Mouse (Mus musculus) mouse embryonic stem cell (cell line): ENCODE data around the gene Gm17190.
"Not testable (repeated sequence)": the region's sequence is repeated elsewhere in the genome, so short reads cannot be mapped to it uniquely, and the experiment has no call there.

Experiments used
- in situ Hi-C, 2 experiments: fragments of 300-500 bp; cut with MboI; formaldehyde crosslinking; loops; 1 replicate in 1 of 2; 3 replicates in 1 of 2; pipeline ENCODE4 v1.14.3; 2019 to 2020; ENCODE audit warnings: low sequenced_read_pairs in 2 of 2, low pct_unique_long_range_greater_than_20kb in 1 of 2, mixed read lengths in 1 of 2; ENCODE audit not compliant: unreplicated experiment in 1 of 2

Gene Gm17190

DNA sequence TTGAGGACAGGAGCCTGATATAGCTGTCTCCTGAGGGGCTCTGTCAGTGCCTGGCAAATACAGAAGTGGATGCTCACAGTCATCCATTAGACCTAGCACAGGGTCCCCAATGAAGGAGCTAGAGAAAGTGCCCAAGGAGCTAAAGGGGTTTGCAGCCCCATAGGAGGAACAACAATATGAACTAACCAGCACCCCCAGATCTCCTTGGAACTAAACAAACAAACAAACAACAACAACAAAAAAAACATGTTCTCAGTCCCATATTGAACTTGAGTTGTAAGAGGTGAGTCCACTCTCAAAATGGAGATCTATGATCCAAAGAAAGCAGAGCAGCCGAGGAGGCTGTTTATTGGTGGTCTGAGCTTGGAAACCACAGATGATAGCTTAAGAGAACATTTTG, at the start of gene Gm17190:
TSS of gene Gm17190 (plus strand) at position 301 of the 400 bp plus-strand sequence.
- in situ Hi-C loops, result not testable (repeated sequence)

DNA sequence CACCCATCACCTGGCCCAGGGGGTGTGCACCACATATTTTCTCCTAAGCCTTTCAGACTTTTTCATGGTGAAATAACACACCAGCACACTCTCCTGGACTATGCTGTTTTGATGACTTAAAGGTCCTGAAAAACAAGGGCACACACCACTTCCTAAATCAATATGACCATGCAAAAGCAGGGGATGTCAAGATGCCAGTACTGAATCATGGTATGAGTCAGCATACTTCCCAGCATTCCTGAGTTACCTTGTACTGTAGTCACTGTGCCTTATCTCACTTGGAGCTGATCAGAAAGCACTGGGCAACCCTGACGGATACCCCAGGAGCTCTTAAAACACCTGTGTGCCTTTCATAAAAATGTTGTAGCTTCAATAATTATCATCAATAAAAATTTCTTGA, 42.3 kb upstream of the Gm17190 start:
- in situ Hi-C loops, result loop anchor here in 1 of 2 experiments (25.0 kb wide), 2 partner anchors 198 to 548 kb away; no protein-coding TSS in a partner anchor

DNA sequence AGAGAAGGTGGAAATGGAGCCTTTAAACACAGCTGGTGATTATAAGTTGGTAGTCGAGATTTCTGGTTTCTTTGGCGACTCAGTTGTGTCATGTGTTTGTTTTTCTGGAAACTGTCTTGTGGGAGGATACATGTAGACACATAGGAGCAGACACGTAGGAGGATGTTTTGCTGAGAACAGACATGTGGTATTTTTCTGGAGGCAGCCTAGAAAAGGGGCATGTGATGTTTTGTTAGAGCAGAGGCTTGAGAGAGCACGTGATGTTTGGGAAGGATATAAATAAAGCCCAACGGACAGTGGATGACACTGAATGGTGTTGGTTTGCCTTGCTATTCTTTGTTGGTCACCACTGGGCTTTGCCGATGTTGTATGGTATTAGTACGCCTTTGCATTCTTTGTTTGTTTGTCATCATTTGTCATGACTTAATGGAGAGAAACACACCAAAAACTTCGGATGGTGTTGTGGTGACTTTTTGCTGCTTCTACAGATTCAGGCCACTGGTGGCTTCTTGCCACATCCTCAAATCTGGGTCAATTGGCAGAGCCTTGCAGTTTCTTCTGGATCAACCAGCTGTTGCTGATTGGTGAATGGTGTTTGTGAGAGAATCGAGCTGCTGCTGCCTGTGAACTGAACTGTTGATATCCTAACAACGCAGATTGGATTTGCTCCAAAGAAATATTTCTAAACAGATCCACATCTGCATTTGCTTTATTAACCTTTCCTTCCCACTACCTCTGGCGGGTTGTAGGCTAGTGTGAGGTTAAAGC, 41.4 kb upstream of the Gm17190 start:
- in situ Hi-C loops, result loop anchor here in 1 of 2 experiments (25.0 kb wide), 2 partner anchors 197 to 547 kb away; no protein-coding TSS in a partner anchor

DNA sequence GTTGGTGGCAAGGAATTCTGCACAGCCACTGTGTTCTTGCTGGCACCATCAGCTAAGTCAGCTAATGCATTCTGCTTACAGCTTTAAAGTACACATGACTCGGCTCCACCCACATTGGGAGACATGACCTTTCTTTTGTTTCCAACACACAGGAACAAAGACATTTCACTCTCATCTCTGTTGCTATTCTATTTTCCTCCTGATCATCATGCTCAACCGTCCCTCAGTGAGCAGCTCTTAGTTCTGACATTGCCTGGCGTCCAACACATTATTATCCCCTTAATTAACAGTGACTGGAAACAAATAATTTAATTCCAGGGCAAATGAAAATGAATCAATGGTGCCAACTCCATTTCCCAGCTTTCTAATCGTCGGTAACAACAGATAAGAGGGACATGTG, 36.5 kb upstream of the Gm17190 start:
- in situ Hi-C loops, result loop anchor here in 1 of 2 experiments (25.0 kb wide), 2 partner anchors 192 to 542 kb away; no protein-coding TSS in a partner anchor

DNA sequence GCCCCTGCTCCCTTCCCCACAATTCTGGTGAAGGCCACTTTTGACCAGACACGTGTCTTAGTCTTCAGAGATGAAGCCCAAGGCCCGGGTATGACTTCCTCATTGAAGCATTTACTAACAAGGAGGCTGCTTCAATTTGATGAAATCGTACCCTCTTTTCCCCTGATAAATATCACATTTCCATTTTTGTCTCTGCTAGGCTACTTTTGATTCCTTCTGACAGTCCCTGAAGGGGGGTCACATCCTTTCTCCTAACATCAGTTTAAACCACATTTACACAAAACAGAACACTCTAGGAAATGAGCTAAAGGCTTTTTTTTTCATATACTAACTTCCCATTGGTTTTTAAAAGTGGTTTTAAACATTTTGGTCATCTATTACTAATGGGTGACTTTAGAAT, 29.1 kb upstream of the Gm17190 start:
- in situ Hi-C loops, result no loop called here

DNA sequence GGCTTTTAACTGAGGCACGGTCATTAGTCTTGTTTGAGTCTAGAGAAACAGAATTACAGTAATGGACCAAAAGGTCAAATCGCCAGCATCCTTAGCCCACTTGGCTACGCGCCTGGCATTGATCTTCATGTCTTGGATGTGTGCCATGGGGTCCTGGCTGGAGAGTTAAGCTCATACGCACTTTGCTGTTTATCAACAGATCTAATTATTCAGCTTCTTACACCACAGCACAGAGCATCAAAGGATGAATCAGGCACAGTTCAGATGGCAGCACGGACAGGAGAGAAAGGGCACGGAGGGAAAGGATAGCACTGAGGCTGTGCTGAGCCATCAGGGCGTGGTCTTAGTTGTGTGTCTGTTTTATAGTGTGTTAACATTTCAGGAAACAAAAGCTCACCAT, 8.3 kb upstream of the Gm17190 start:
- in situ Hi-C loops, result no loop called here

DNA sequence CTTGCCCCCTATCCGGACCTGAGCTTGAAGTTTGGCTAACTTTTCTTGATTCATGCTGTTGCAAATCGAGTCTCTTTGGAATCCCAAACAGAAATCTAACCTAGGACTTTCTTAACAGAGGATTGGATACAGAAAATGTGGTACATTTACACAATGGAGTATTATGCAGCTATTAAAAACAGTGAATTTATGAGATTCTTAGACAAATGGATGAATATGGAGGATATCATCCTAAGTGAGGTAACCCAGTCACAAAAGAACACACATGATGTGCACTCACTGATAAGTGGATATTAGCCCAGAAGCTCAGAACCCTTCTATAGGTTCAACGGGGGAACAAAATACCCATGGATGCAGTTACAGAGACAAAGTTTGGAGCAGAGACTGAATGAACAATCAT, 578 bp upstream of the Gm17190 start, which contains the start of gene Gm20075:
TSS of gene Gm20075 (minus strand) at position 101 of the 400 bp plus-strand sequence.
- in situ Hi-C loops, result not testable (repeated sequence)

DNA sequence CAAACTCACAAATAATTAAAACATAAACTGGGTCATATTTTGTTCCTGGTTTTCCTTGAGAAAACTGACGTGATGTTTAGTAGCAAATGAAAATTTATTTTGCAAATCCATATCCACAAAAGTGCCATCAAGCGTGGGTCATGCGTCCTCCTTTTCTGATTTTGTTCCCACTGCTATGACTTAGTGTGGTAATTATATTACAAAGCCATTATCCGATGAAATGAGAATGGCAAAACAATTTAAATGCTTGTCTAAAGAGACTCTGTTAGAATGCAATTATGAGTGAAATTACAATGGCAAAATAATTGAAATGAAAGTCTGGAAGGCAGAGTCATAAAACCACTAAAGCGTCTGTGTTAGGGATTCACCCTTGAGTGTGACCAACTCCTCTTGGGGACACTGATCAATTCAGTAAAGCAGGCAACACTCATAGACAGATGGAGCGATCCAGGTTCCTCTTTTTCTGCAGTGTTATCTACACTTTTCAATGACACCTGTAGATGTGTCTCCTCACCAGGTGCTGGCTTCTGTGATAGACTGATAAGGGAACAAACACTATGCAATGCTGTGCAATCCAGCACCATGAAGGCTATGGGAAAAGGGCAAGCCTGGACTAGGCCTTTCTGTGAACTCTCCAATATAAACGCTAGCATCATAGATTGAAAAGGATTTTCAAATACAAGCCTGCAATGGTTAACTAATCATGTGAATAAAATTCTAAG, 3.9 kb downstream of the Gm17190 start:
- in situ Hi-C loops, result no loop called here

DNA sequence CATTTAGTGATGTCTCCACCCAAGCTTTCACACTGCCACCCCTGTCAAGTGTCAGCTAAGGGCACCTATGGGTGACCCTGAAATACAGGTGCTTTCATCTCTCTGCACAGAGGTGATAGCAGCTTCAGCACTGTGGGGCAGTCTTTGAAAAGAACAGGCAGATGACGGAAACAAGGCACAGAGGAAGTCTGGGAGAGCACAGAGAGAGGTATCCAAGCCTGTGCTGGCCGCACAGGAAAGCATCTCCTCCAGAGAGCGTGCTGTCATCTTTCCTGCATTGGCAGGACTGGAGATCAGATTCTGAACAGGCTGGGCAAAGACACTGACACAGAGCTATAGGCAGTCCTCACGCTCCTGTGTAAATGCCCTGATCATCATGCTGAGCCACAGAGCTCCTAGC, 9.1 kb downstream of the Gm17190 start:
- in situ Hi-C loops, result no loop called here

DNA sequence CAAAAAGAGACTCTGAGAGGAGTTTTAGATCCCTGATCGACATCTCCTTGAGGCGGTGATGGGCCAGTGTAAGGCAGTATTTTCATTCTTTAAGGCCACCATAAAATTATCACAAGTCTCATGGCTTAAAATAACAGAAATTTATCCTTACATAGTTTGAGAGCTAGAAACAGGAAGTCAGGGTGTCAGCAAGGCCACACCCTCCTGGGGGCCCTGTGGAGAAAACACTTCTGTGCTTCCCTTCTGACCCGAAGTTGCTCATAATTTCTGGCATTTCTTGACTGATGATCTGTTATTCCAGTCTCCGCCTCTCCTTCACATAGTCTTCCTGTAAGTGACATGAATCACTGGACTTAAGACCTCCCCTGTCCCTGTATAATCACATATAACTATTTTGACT, 24.5 kb downstream of the Gm17190 start:
- in situ Hi-C loops, result no loop called here

DNA sequence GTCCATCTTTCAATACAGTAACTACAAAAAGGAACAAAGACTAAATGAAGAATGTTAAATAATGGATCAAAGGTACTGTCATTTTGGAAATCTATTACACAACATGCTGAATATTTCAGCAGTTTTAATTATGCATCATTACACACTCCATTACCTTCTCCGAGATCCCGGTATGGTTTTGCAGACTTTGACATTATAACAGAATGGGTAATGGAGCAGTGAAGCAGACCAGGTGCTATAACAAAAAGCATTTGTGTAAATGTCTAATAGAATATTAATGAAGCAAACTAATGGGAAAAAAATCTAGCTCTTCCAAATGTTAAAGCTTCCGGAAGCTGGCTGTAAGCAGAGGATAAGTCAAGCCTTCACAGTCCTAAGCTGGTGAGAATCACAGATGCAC, 28.9 kb downstream of the Gm17190 start:
- in situ Hi-C loops, result no loop called here

DNA sequence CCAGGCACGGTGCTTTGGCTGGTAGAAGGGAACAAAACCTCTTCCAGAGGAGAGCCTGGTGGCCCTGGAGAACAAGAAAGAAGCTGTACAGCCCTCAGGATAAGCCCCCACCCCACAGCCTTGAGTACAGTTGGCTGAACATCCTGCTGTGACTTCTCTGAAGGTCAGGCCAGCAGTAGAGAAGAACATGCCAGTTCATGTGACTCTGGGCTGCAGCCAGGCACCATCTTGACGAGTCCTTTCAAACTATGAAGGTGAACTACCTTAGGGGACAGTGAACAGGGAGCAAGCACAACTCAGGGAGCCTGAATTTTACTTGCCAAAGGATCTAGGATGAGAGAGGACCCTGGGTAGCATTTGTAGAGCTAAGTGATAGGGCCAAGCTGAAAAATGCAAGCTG, 30.9 kb downstream of the Gm17190 start:
- in situ Hi-C loops, result no loop called here

DNA sequence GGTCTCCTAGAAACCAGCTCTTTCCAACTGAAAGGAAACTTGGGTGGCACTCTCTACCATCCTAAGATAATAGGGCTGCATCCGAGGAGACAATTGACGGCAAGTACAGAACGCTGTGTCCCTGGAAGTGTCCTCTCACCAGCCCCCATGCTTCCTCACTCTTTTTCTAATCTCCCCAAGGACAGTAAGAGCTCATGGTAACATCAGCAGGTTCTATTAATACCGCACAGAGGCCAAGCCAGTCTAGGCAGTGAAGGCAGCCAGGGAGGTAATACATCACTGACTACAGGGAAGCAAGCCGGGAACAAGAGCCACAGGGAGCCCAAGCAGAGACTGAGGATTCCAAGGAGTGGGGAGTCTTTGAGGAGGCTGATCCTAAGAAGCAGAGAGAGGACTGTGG, 43.2 kb downstream of the Gm17190 start:
- in situ Hi-C loops, result no loop called here

DNA sequence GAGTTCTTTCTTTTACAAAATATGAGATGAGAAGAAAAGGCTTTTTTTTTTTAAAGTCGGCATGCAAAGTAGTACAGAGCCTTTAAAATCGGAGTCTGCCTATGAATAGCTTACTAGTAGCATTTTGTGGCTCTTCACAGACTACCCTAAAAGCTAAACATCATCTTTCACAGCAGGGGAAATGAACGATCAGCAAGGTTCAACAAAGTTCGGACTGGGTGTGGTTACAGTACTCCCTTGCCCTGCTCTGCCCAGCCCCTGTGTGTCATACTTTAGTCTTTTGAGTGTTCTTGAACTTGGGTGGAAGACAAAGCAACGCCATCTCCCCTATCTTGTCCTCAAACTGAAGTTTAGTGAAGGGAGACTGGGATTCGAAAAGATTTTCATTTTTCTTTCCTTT, 44.8 kb downstream of the Gm17190 start:
- in situ Hi-C loops, result no loop called here

DNA sequence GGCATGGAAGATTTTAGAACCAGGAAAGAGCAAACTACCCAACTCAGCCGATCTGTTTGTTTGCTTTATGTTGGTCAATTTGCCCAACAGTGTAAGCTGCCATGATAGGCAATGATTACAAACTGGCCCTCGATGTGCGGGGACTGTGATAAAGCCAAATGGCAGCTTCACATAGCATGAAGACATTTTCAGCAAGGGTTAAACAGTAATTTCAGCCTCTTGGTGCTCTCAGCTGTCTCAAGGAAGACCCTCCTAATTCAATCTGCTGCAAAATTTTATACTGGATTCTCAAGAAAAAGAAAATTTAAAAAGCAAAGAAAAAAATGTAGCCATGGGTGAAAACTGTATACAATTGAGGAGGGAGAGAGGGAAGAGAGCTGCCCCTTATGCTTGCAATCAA, 47.2 kb downstream of the Gm17190 start:
- in situ Hi-C loops, result no loop called here

DNA sequence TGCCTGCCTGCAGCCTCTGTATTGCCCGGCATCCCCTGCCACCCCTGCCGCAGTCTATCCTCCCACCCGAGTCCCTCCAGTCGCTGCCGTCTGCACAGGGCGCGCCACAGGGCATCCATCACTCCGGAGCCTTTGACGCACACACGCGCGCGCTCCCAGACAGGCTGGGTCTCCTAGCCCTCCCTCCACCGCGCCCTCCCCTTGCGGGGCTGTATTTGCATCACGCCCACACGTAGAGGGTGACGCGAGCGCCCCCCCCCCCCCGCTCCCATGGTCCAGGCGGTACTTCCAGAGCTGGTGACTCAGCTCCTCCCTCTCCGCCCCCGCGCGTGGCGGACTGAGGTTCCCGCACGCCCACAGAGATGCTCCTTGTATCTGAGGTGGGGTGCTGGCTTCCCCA, 49.2 kb downstream of the Gm17190 start:
- in situ Hi-C loops, result no loop called here

DNA sequence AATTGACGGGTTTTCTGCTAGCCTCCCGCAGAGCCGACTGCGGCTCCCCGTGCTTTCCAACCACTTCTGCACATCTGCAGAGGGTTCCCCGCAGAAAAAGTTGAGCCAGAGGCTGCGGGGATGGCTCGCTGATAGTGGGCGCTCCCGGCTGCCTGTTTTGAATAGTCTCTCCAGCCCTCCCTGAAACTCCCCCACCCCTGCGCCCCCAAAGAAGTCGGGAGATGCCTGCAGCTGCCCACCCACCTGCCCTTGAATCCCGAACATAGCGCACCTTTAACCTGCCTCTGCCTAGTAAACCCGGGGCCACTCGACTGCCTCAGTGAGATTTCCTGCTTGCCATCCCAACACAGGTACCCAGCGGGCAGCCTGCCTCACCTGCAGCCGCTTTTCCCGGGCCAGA, 50.1 kb downstream of the Gm17190 start:
- in situ Hi-C loops, result no loop called here

DNA sequence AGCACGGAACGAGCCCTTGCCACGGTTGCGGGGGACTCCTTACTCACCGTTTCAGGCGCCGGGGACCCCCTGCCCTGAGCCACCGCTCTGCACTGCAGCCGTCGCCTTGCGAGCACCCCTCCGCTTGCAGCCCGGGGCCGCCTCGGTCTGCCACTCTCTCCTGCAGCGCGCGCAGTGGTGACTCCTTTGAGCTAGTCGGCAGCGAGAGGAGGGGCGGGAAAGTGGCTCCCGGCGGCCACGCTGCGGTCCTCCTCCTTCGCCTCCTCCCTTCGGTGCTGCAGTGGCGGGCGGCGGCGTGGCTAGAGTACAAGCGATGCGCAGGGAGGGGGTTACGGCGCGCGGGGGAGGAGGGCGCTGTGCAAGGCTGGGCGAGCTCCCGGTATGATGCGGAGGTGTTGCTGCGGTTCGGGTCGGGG, 50.6 kb downstream of the Gm17190 start, which contains the start of gene Sv2c:
TSS of gene Sv2c (minus strand) at position 177 of the 416 bp plus-strand sequence.
- in situ Hi-C loops, result no loop called here
